Mouse (Mus musculus) left cerebral cortex, adult 8-10 months (tissue): ENCODE data around the gene Vnn1. TPM values are rescaled to one million over a fixed set of nuclear protein-coding genes. Genes with fewer than 3 reads are reported as not detected.

Experiments
- DNase-seq, 2 experiments: peaks; one replicate each; pipeline ENCODE4 v3.0.0; 2022; ENCODE audit warnings: low spot score in 2 of 2
- total RNA-seq, 4 experiments: library from RNA; stranded (reverse); gene quantifications; 2 replicates each; pipeline ENCODE4 v1.2.4; 2022

Vnn1 gene
- total RNA-seq = under 1 TPM in 2 of 4 experiments, not detected in 2; 0.15 to 0.34 TPM

GRCm38 (mm10) chr10:23894601-23895349 lies at the start of gene Vnn1:
Vnn1 (plus strand) TSS chr10:23894688.
- no peak for DNase-seq

- DNase-seq = no peak
Measured at GRCm38 (mm10) chr10:23851228-23851912, 43.1 kb upstream of the Vnn1 start, which contains the start of gene Vnn3. Vnn3 (plus strand) TSS chr10:23851462.

- no peak for DNase-seq
Measured at GRCm38 (mm10) chr10:23852096-23852495, 42.4 kb upstream of the Vnn1 start.

GRCm38 (mm10) chr10:23864362-23865312 lies 29.9 kb upstream of the Vnn1 start:
- DNase-seq = no peak

- DNase-seq = no peak
Measured at GRCm38 (mm10) chr10:23880695-23881094, 13.8 kb upstream of the Vnn1 start.

- DNase-seq = no peak
Measured at GRCm38 (mm10) chr10:23884910-23885309, 9.6 kb upstream of the Vnn1 start.

- DNase-seq = no peak
Measured at GRCm38 (mm10) chr10:23886060-23886459, 8.4 kb upstream of the Vnn1 start.

- DNase-seq = no peak
Measured at GRCm38 (mm10) chr10:23892987-23893386, 1.5 kb upstream of the Vnn1 start.

- DNase-seq = no peak
Measured at GRCm38 (mm10) chr10:23895376-23895775, 888 bp downstream of the Vnn1 start.

GRCm38 (mm10) chr10:23901119-23901518 lies 6.6 kb downstream of the Vnn1 start:
- no peak for DNase-seq

GRCm38 (mm10) chr10:23905661-23906060 lies 11.2 kb downstream of the Vnn1 start:
- no peak for DNase-seq

- no peak for DNase-seq
Measured at GRCm38 (mm10) chr10:23920056-23920455, 25.6 kb downstream of the Vnn1 start, which contains the start of gene Taar1. Taar1 (plus strand) TSS chr10:23920356.

- DNase-seq = no peak
Measured at GRCm38 (mm10) chr10:23922468-23922867, 28.0 kb downstream of the Vnn1 start.

GRCm38 (mm10) chr10:23923941-23924340 lies 29.5 kb downstream of the Vnn1 start:
- DNase-seq = no peak

- no peak for DNase-seq
Measured at GRCm38 (mm10) chr10:23937613-23938012, 43.1 kb downstream of the Vnn1 start.

GRCm38 (mm10) chr10:23938312-23938711 lies 43.8 kb downstream of the Vnn1 start, which contains the start of gene Taar2:
Taar2 (plus strand) TSS chr10:23938572.
- no peak for DNase-seq

- DNase-seq = no peak
Measured at GRCm38 (mm10) chr10:23942465-23942864, 48.0 kb downstream of the Vnn1 start.

GRCm38 (mm10) chr10:23948026-23948425 lies 53.5 kb downstream of the Vnn1 start:
- DNase-seq = no peak

GRCm38 (mm10) chr10:23949508-23950005 lies 55.1 kb downstream of the Vnn1 start, which contains the start of gene Taar3:
Taar3 (plus strand) TSS chr10:23949558.
- no peak for DNase-seq

- DNase-seq = no peak
Measured at GRCm38 (mm10) chr10:23951714-23952113, 57.2 kb downstream of the Vnn1 start.
